Mouse (Mus musculus): Measurements from ENCODE around the gene Rccd1.
"Not testable (repeated sequence)": the region's sequence is repeated elsewhere in the genome, so short reads cannot be mapped to it uniquely, and the experiment has no call there.

The Rccd1 gene

DNA sequence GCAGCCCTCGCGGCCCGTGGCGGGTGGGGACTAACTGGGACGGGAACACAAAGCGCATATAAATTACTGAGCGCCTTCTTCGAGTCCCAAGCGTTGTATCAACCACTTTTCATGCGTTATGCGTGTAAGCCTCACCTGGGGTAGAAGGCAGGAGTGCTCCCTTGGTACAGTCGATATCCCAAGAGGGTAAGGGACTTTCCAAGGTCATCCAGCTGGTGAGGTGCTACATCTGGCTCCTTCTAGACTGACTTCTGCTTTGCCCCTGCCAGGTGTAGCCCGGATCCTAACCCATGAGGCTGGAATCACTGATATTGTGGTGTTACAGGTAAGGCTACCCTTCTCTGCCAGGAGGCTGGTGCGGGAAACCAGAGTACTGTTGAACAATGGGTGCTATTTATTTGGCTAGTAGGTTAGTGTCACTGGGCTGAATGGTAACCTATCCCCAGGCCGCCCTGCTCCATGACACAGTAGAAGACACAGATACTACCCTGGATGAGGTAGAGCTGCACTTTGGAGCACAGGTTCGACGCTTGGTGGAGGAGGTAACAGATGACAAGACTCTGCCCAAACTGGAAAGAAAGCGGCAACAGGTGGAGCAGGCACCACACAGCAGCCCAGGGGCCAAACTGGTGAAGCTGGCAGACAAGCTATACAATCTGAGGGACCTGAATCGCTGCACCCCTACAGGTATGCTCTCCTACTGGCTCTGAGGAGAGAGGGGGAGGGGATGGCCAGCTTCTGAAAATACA is 19.2 kb upstream of the Rccd1 start:
- no peak for DNase-seq (ENCODE audit: low spot score)

DNA sequence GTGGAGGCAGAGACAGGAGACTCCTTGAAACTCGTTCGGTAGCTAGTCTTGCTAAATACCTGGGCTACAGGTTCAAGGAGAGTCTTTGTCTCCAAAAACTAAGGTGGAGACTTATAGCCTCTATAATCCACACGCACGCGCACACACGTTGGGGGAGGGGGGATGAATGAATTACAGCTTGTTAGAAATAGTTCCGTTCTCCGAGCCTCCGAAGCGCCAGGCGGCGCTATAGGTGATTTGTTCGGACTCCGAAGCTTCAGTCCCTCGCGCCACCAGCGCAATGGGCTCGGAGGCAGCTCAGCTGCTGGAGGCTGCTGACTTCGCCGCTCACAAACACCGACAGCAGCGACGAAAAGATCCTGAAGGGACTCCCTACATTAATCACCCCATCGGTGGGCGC is 18.6 kb upstream of the Rccd1 start, which contains the start of gene Hddc3:
Hddc3 (plus strand) TSS at position 247 of the 400 bp plus-strand sequence.
- DNase-seq (ENCODE audit: low spot score), result peak; percentile 93

- no peak for DNase-seq (ENCODE audit: low spot score)
These were observed 17.5 kb upstream of the Rccd1 start for GRCm38 (mm10) chr7:80341793-80342192.

GRCm38 (mm10) chr7:80340793-80341192 is 16.5 kb upstream of the Rccd1 start, which contains the start of gene Unc45a:
Gene Unc45a (minus strand): TSS chr7:80341005.
- DNase-seq (ENCODE audit: low spot score), result peak; percentile 41

- DNase-seq (ENCODE audit: low spot score), result peak; percentile 98
These were observed 15.8 kb upstream of the Rccd1 start for GRCm38 (mm10) chr7:80339793-80340628.

- DNase-seq (ENCODE audit: low spot score), result peak; percentile 32
These were observed 15.1 kb upstream of the Rccd1 start for GRCm38 (mm10) chr7:80339371-80339770.

DNA sequence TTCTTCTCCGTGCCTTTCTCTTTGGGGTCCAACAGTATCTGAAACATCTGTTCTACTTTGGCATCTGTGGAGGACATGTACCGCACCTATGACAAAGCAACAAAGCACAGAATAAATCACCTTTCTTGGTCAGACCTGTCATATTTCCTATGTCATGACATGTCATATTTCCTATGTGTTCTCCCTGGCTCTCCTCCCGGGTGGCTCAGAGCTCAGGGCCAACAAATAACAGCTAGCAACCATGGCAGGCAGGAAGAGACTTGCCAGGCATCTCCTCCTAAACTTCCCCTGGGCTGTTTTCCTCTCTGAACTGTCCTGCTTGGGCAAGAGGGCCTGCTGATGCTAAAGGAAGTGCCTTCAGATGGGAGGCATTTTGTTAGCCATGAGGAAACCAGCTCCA is 12.7 kb upstream of the Rccd1 start:
- DNase-seq (ENCODE audit: low spot score), result no peak

GRCm38 (mm10) chr7:80334848-80335247 is 10.6 kb upstream of the Rccd1 start:
- no peak for DNase-seq (ENCODE audit: low spot score)

DNA sequence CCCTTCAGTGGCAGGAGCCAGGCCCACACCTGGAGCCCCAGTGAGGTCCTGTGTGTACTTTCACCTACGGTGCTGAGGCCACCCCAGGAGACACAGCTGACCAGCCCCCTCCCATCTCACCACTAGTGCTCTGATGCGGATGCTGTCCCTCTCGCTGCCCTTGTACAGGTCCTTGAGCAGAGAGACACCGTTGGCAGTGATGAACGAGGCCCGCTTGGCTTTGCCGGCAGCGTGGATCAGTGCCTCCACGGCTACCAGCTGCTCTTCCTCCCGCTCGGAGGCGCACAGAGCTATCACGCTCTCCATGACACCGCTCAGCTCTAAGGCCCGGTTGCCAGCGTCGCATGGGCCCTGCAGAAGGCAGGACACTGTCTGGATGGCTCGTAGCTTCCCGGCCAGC is 7.2 kb upstream of the Rccd1 start:
- no peak for DNase-seq (ENCODE audit: low spot score)

- no peak for DNase-seq (ENCODE audit: low spot score)
These were observed 6.0 kb upstream of the Rccd1 start for GRCm38 (mm10) chr7:80330278-80330677.

DNA sequence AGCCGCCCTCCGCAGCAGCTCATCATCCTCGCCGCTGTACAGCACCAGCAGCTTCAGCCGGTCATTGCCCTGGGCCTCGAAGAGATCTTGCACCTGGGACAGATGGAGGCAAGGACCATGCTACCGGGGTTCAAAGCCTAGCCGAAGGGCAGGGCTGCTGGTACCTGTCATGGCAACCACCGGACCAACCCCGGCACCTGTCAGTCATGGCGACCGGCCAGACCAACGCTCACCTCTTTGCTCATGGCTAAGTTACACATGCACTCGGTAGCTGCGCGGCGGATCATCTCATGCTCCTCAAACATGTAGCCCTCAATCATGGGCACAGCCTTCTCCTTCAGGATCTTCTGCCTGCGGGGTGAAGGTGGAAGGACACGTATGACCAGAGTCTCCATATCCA is 1.8 kb upstream of the Rccd1 start:
- DNase-seq (ENCODE audit: low spot score), result no peak

- DNase-seq (ENCODE audit: low spot score), result no peak
These were observed 1.1 kb upstream of the Rccd1 start for GRCm38 (mm10) chr7:80325292-80325868.

DNA sequence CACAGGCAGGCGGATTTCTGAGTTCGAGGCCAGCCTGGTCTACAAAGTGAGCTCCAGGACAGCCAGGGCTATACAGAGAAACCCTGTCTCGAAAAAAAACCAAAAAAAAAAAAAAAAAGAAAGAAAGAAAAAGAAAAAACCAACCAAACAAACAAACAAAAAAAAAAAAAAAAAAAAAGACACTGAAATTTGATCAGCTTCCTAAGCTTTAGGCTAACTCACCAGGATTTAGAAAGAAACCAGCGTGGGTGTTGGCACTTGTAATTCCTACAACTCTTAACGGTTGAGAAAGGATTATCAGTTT is 514 bp upstream of the Rccd1 start:
- DNase-seq (ENCODE audit: low spot score), result not testable (repeated sequence)

- DNase-seq (ENCODE audit: low spot score), result no peak
These were observed 918 bp downstream of the Rccd1 start for GRCm38 (mm10) chr7:80323336-80323735.

DNA sequence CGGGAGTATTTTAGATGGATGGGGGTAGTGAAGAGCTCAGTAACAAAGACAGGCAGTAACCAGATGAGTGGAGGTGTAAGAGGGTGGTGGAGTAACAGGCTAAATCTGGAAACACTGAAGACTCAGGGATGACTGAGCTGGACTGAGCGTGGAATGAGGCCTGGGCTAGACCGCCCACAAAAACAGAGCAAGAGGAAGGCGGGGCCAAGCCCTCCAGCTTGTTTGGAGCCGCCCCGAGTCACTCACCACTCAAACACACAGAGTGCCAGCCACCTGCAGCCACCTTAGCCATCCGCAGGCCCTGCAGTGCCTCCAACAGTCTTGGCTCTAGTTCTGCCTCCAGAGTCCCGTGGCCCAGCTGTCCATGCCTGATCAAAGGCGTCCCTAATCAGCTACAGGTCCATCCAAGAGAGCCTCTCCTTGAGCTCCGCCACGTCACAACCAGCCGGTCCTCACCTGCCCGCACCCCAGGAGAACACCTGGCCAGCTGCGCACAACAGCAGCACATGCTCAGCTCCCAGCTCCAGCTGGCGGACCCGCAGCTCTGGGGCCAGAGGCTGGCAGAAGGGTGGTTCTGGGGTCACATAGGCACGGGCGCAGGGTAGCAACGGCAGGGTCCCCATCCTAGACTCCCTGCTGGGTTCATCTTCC is 4.3 kb downstream of the Rccd1 start:
- no peak for DNase-seq (ENCODE audit: low spot score)

DNA sequence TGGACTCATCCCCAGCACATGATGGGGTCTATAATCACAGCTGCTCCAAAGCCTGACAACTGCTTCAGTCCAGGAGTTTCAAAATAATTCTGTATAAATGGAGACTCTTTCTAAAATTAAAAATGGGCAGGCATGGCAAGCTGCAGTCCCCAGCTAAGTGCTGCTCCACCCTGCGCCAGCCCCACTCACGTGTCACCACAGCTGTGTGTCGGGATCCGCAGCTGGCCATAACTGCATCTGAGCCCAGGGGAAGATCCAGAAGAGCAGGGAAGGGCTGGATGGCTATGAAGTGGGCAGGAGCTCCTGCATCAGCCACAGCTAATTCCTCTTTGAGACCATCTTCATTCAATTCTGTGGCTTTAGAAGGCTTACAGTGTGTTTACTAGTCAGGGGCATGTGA is 5.6 kb downstream of the Rccd1 start:
- no peak for DNase-seq (ENCODE audit: low spot score)

GRCm38 (mm10) chr7:80317439-80318115 is 6.7 kb downstream of the Rccd1 start:
- DNase-seq (ENCODE audit: low spot score), result no peak

GRCm38 (mm10) chr7:80315733-80316132 is 8.5 kb downstream of the Rccd1 start:
- DNase-seq (ENCODE audit: low spot score), result no peak

GRCm38 (mm10) chr7:80310771-80311170 is 13.5 kb downstream of the Rccd1 start:
- DNase-seq (ENCODE audit: low spot score), result no peak

DNA sequence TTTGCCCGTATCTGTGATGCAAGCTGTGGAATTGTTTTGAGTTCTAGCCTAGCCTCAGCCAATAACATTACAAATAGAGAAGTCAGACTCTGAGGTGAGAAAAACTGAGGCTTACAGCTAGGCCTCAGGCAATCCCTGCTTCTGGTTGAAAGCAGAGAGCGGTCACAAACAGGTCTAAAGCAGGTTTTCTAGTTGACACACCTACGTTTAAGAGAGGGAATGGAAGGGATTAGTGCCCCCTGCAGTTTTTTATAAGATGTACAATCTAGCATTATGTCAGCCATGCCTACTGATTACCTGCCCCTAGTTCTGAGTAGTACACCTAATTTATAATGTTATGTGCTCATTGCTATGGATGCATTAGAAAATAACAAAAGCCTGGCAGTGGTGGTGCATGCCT is 16.5 kb downstream of the Rccd1 start:
- no peak for DNase-seq (ENCODE audit: low spot score)

- DNase-seq (ENCODE audit: low spot score), result no peak
These were observed 22.7 kb downstream of the Rccd1 start for GRCm38 (mm10) chr7:80301522-80301921.

- no peak for DNase-seq (ENCODE audit: low spot score)
These were observed 24.7 kb downstream of the Rccd1 start for GRCm38 (mm10) chr7:80299568-80299967.
